Mouse (Mus musculus): Measurements from ENCODE around the gene Slc25a34. TPM values are rescaled to one million over a fixed set of nuclear protein-coding genes. Genes with fewer than 3 reads are reported as not detected.

Gene Slc25a34
- polyA plus RNA-seq, 1 experiment = not detected

GRCm38 (mm10) chr4:141614946-141615345 lies 8.7 kb downstream of the Slc25a34 start:
- no peaks in the 10 kb centered on the region for H3K36me3 ChIP-seq (ENCODE audit: control insufficient read depth)
- TF ChIP-seq GATA1 (IDR thresholded peaks at IDR 0.05; ENCODE audit: low read length) (no peak), TAL1 (IDR thresholded peaks at IDR 0.05; ENCODE audit: low read length) (no peak)
- H3K4me1 ChIP-seq (ENCODE audit: control insufficient read depth) = peaks cover 17% of the 10 kb centered on the region
- no peaks in the 10 kb centered on the region for H3K9me3 ChIP-seq (ENCODE audit: control insufficient read depth, low read length)
- peaks cover 8% of the 10 kb centered on the region for H3K27me3 ChIP-seq (ENCODE audit: control insufficient read depth)
- H3K4me3 ChIP-seq (replicated peaks) = no peak overlapping the region

DNA sequence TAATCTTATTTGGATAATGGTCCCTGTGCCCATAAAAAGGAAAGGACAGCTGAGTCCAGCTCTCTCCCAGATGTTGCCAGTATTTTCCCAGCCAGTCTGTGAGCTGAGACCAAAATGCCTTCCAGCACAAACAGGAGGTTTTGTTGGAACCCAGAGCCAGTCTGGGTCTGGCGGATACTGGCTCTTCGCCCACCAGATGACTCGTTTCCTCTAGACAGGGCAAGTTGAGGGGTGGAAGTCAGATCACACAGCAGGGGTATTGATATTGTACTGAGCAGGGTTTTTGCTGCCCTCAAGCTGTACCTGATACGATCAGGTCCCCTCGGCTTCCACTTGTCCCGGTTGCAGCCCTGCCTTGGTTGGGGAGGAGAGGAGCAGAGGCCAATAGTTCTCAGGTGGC lies 14.1 kb downstream of the Slc25a34 start:
- H3K9me3 ChIP-seq (ENCODE audit: control insufficient read depth, low read length) = peaks cover 2% of the 10 kb centered on the region; the same call in 1 of the 2 replicates
- H3K36me3 ChIP-seq (ENCODE audit: control insufficient read depth) = no peaks in the 10 kb centered on the region
- no peaks in the 10 kb centered on the region for H3K27me3 ChIP-seq (ENCODE audit: control insufficient read depth)
- H3K4me3 ChIP-seq (replicated peaks) = no peak overlapping the region
- no peaks in the 10 kb centered on the region for H3K4me1 ChIP-seq (ENCODE audit: control insufficient read depth)
- no peak for TF ChIP-seq TAL1 (IDR thresholded peaks at IDR 0.05; ENCODE audit: low read length)
- TF ChIP-seq GATA1 (IDR thresholded peaks at IDR 0.05; ENCODE audit: low read length) = no peak

- Histone ChIP-seq H3K36me3 (ENCODE audit: control insufficient read depth) (no peaks in the 10 kb centered on the region), H3K4me3 (replicated peaks) (no peak within 1 kb of the TSS), H3K4me1 (ENCODE audit: control insufficient read depth) (no peaks in the 10 kb centered on the region), H3K27me3 (ENCODE audit: control insufficient read depth) (peaks cover 8% of the 10 kb centered on the region), H3K9me3 (ENCODE audit: control insufficient read depth, low read length) (peaks cover 2% of the 10 kb centered on the region; the same call in 1 of the 2 replicates)
- TF ChIP-seq GATA1 (IDR thresholded peaks at IDR 0.05; ENCODE audit: low read length) (no peak), TAL1 (IDR thresholded peaks at IDR 0.05; ENCODE audit: low read length) (no peak)
These were observed 17.8 kb downstream of the Slc25a34 start, which contains the start of gene Fblim1 for GRCm38 (mm10) chr4:141605861-141606260. Fblim1 (minus strand) TSS chr4:141606096.

DNA sequence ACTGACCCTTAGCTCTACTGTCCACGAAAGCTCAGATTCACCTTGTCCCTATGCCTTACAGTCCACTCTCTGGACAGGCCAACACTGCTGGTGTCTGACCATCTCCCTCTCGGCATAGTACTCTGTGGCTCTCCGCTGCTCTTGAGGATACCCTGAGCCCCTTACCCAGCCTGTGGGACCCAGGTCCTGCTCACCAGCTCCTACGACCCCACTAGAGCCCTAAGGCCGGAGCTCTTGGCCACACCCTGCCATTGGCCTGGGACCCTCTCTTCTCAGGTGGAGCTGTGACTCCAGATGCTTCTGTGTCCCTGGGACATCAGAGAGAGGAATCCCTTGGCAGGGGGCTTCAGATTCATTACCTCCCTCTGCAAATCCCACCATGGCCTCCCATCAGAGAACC lies 18.2 kb downstream of the Slc25a34 start:
- Histone ChIP-seq H3K4me3 (replicated peaks) (no peak overlapping the region), H3K4me1 (ENCODE audit: control insufficient read depth) (no peaks in the 10 kb centered on the region), H3K9me3 (ENCODE audit: control insufficient read depth, low read length) (peaks cover 2% of the 10 kb centered on the region; the same call in 1 of the 2 replicates), H3K27me3 (ENCODE audit: control insufficient read depth) (peaks cover 13% of the 10 kb centered on the region), H3K36me3 (ENCODE audit: control insufficient read depth) (no peaks in the 10 kb centered on the region)
- no peak for TF ChIP-seq TAL1 (IDR thresholded peaks at IDR 0.05; ENCODE audit: low read length)
- TF ChIP-seq GATA1 (IDR thresholded peaks at IDR 0.05; ENCODE audit: low read length) = no peak

DNA sequence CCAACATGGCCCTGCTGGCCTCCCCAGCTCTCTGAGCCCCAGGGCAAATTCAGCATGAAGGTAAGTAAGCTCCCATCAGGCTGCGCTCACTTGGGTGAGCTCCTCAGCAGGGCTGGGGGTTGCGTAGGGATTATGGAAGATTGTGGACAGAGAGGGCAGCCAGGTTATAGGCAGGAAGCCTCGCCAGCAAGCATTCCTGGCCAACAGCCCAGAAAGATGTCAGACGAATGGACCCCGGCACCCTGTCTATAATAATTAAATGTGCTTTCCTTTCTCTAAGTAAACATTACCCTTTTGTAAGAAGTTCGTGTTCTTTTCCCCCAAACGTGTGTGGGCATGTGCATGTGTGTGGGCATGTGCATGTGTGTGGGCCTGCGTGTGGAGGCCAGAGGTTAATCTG lies 19.1 kb downstream of the Slc25a34 start:
- Histone ChIP-seq H3K27me3 (ENCODE audit: control insufficient read depth) (peaks cover 22% of the 10 kb centered on the region), H3K9me3 (ENCODE audit: control insufficient read depth, low read length) (peaks cover 2% of the 10 kb centered on the region; the same call in 1 of the 2 replicates), H3K4me1 (ENCODE audit: control insufficient read depth) (no peaks in the 10 kb centered on the region), H3K36me3 (ENCODE audit: control insufficient read depth) (no peaks in the 10 kb centered on the region), H3K4me3 (replicated peaks) (no peak overlapping the region)
- TF ChIP-seq GATA1 (IDR thresholded peaks at IDR 0.05; ENCODE audit: low read length) (no peak), TAL1 (IDR thresholded peaks at IDR 0.05; ENCODE audit: low read length) (no peak)

- Histone ChIP-seq H3K9me3 (ENCODE audit: control insufficient read depth, low read length) (peaks cover 2% of the 10 kb centered on the region; the same call in 1 of the 2 replicates), H3K4me3 (replicated peaks) (no peak overlapping the region), H3K36me3 (ENCODE audit: control insufficient read depth) (no peaks in the 10 kb centered on the region), H3K4me1 (ENCODE audit: control insufficient read depth) (no peaks in the 10 kb centered on the region), H3K27me3 (ENCODE audit: control insufficient read depth) (peaks cover 28% of the 10 kb centered on the region)
- TF ChIP-seq GATA1 (IDR thresholded peaks at IDR 0.05; ENCODE audit: low read length) (no peak), TAL1 (IDR thresholded peaks at IDR 0.05; ENCODE audit: low read length) (no peak)
These were observed 19.7 kb downstream of the Slc25a34 start for GRCm38 (mm10) chr4:141603921-141604320.

GRCm38 (mm10) chr4:141602523-141603223 lies 20.9 kb downstream of the Slc25a34 start:
- no peak overlapping the region for H3K4me3 ChIP-seq (replicated peaks)
- TF ChIP-seq TAL1 (IDR thresholded peaks at IDR 0.05; ENCODE audit: low read length) (no peak), GATA1 (IDR thresholded peaks at IDR 0.05; ENCODE audit: low read length) (no peak)
- H3K36me3 ChIP-seq (ENCODE audit: control insufficient read depth) = no peaks in the 10 kb centered on the region
- peaks cover 40% of the 10 kb centered on the region for H3K27me3 ChIP-seq (ENCODE audit: control insufficient read depth)
- peaks cover 2% of the 10 kb centered on the region; the same call in 1 of the 2 replicates for H3K9me3 ChIP-seq (ENCODE audit: control insufficient read depth, low read length)
- no peaks in the 10 kb centered on the region for H3K4me1 ChIP-seq (ENCODE audit: control insufficient read depth)

GRCm38 (mm10) chr4:141601148-141601862 lies 22.3 kb downstream of the Slc25a34 start:
- Histone ChIP-seq H3K9me3 (ENCODE audit: control insufficient read depth, low read length) (no peaks in the 10 kb centered on the region), H3K4me3 (replicated peaks) (no peak overlapping the region), H3K36me3 (ENCODE audit: control insufficient read depth) (no peaks in the 10 kb centered on the region), H3K27me3 (ENCODE audit: control insufficient read depth) (peaks cover 52% of the 10 kb centered on the region), H3K4me1 (ENCODE audit: control insufficient read depth) (no peaks in the 10 kb centered on the region)
- TF ChIP-seq GATA1 (IDR thresholded peaks at IDR 0.05; ENCODE audit: low read length) = no peak
- no peak for TF ChIP-seq TAL1 (IDR thresholded peaks at IDR 0.05; ENCODE audit: low read length)

GRCm38 (mm10) chr4:141600364-141600763 lies 23.3 kb downstream of the Slc25a34 start:
- Histone ChIP-seq H3K4me1 (ENCODE audit: control insufficient read depth) (no peaks in the 10 kb centered on the region), H3K36me3 (ENCODE audit: control insufficient read depth) (no peaks in the 10 kb centered on the region), H3K27me3 (ENCODE audit: control insufficient read depth) (peaks cover 54% of the 10 kb centered on the region), H3K4me3 (replicated peaks) (no peak overlapping the region), H3K9me3 (ENCODE audit: control insufficient read depth, low read length) (no peaks in the 10 kb centered on the region)
- TF ChIP-seq TAL1 (IDR thresholded peaks at IDR 0.05; ENCODE audit: low read length) (no peak), GATA1 (IDR thresholded peaks at IDR 0.05; ENCODE audit: low read length) (no peak)
